Mouse (Mus musculus) cortical plate, adult 2 months (tissue): ENCODE results near the gene Xylt1.

Experiments
- CTCF ChIP-seq: fragments of 200-500 bp; IDR thresholded peaks from 2 replicates; pipeline ENCODE4 v1.5.1; 2011; ENCODE audit warnings: mild to moderate bottlenecking, control low read depth, low read length; ENCODE audit not compliant: insufficient read depth; ENCODE audit errors: extremely low read depth
- POLR2A ChIP-seq: fragments of 200-500 bp; IDR thresholded peaks from 2 replicates; pipeline ENCODE4 v1.6.1; 2011; ENCODE audit warnings: mild to moderate bottlenecking, low read length, control low read depth; ENCODE audit not compliant: insufficient read depth; ENCODE audit errors: extremely low read depth

- no peak for TF ChIP-seq POLR2A
- no peak for TF ChIP-seq CTCF
Measured at GRCm38 (mm10) chr7:117377138-117377537, 3.6 kb upstream of the Xylt1 start.
